16 mouse cellular contexts compared by ENCODE assay signal in genomic region chr17:31795893-31796292, GRCm38 (mm10). TPM values are rescaled to one million over a fixed set of nuclear protein-coding genes. Genes with fewer than 3 reads are reported as not detected.
A peak's percentile ranks its signal among the peaks of the same experiment; 100 is the strongest.
DNase-seq lines count a peak whose midpoint lies in the region.
"Had no signal": no experiment of that assay in that cellular context is flagged by ENCODE, and none has a peak within 500 bp of the region (broad histone marks: within the 10 kb centered on the region; RNA-seq: fewer than 3 reads in every experiment).

No protein-coding gene starts in this region.

- peak; percentile 93 for DNase-seq in heart, adult 11 months
- DNase-seq in heart, postnatal 4 days, result no peak
- peak; percentile 1 for DNase-seq in ES-CJ7 (ENCODE audit: low read depth, low spot score)
- peak; percentile 0 for DNase-seq in ZHBTc4 (ENCODE audit: low read depth, low spot score)
- no peak for DNase-seq in retina, postnatal 1 day
- DNase-seq in ovary, postnatal 36 days (ENCODE audit: low spot score), result no peak
- DNase-seq: adrenal gland, adult 8-10 months; adrenal gland, postnatal 14 days; adrenal gland, postnatal 36 days; B cell, adult 2 months; cerebellum, adult 11-12 months; cerebellum, adult 2 months; cerebellum, adult 9-10 months; cerebellum, postnatal 10 days; cerebellum, postnatal 25 days; embryo, embryonic 11 days had no signal

RNA-seq across cellular contexts. Expression of gene Sik1, which starts 59.7 kb away (rescaled TPM):
- 10 to 100 TPM; 74.3 to 79.7 TPM for total RNA-seq in heart, postnatal 4 days (2021)

Comparison
In these comparisons a context has a peak if more than half of its experiments do, and no peak if none do; other contexts are left out.
1. DNase-seq: peak in heart, adult 11 months (single experiment), ES-CJ7 (single experiment) and ZHBTc4 (single experiment); none in heart, postnatal 4 days (single experiment), retina, postnatal 1 day (single experiment) and ovary, postnatal 36 days (single experiment).